Mouse (Mus musculus) cerebellum, adult 11 months (tissue): Measurements from ENCODE around the gene Adamts8.

Source experiments
- DNase-seq: peaks from one replicate; pipeline ENCODE4 v3.0.0; 2022

Adamts8 gene

DNA sequence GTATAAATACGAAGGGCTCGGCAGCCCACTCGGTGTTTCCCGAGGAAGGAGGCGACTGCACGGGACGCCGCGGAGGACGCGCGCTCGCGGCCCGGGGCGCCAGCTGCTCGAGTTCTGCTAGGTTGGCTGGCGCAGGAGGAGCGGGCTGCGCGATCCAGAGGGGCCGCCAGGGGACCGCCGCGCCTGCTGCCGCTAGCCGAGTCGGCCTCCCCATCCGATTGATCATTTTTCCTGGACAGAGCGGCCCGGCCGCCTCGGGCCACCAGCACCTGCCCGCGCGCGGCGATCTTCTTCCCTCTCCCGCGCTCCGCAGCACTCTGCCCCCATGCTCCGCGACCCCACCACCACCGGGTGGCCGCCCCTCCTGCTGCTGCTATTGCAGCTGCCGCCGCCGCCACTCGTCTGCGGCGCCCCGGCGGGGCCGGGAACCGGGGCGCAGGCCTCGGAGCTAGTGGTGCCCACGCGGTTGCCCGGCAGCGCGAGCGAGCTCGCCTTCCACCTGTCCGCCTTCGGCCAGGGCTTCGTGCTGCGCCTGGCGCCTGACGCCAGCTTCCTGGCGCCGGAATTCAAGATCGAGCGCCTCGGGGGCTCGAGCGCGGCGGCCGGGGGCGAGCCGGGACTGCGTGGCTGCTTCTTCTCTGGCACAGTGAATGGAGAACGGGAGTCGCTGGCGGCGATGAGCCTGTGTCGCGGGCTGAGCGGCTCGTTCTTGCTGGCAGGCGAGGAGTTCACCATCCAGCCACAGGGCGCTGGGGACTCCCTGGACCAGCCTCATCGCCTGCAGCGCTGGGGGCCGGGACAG, at the start of gene Adamts8:
TSS of gene Adamts8 (plus strand) at position 51 of the 802 bp plus-strand sequence.
- no peak for DNase-seq

DNA sequence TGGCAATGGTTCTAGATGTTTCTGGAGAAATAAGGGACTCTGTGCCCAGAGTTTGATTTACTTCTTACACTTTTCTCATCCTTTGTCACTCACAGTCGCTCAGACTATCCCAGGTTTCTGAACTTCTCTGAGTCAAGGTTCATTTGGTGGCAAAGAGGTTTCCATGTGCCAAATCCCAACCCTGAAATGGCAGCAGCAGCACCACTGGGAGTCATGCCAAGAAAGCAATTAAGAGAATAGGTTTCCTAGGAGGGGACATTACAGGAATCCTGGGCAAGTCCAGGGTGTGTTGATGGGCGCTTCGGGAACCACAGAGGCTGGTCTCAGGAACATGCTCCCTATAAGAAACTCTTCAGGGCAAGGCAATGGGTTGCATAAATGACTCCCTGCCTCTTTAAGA, 46.7 kb upstream of the Adamts8 start:
- no peak for DNase-seq

- peak; percentile 43 for DNase-seq
Measured at GRCm38 (mm10) chr9:30896752-30897151, 45.6 kb upstream of the Adamts8 start.

GRCm38 (mm10) chr9:30897169-30897568, 45.2 kb upstream of the Adamts8 start:
- no peak for DNase-seq

DNA sequence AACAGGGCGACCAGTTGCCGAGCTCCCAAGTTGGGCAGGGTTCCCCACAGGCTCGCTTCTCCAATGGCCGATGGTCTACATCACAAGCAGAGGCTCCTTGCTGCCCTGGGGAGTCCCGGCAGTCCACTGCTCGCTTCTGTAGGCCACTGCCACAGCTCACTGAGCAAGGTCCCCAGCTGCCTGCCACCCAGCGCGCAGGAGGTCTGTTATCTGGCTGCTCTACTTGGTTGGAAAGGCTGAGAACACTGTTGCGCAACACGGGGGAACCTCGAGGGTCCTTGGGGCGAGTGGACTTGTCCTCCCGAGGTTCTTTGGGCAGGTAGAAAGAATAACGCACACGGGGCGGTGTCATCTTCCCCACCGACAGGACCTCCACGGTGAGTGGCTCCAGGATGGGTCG, 40.2 kb upstream of the Adamts8 start:
- no peak for DNase-seq

DNA sequence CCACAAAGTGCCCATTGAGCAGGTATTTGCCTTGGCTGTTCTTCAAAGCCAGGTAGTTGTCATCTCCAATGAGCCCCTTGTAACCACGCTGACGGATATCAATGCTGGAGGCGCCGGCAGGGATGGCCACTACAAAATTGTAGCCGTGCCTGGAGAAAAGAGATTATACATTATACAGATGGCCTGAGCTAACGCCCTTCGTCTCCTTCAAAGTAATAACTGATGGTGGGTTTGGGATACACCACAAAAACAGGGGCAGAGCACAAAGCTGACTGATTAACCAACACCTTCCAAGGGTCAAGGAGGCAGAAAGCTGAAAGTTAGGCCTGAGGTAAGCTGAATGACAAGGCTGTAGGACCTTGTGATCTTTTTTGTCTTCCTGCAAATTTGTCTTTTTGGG, 39.7 kb upstream of the Adamts8 start:
- no peak for DNase-seq

DNA sequence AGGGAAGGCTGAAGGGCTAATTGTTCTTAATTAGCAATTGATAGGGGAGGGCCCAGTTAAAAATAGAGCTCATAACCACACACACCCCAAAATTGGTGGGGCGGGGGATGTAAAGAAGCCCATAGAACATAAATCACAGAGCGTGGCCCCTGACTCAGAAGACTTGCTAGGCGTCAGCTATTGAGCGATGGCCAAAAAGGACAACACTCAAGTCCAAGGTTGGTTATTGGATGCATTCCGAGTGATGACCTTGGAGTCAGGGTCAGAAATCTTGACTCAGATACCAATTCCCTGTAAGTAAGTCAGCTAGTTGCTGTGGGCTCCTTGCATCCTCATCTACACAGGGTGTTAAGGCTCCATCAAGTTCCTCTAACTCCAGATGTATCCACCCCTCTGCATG, 39.1 kb upstream of the Adamts8 start:
- no peak for DNase-seq

DNA sequence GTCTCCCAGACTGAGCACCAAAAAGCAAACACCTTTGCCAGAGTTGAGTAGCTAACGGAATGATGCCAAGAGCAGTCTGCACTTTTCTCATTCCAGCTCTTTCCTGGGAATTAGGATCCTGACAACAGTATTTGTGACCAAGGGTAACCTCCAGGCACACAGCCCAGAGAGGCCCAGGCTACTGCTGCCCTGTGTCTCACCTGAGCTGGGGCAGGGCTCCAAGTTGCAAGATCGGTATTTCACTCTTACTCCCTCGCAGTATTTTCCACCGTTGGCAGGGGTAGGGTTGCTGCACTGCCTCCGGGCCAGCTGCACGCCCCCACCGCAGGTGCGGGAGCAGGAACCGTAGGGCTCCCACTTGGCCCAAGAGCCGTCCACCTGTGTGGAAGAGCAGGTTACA, 36.5 kb upstream of the Adamts8 start:
- no peak for DNase-seq

DNA sequence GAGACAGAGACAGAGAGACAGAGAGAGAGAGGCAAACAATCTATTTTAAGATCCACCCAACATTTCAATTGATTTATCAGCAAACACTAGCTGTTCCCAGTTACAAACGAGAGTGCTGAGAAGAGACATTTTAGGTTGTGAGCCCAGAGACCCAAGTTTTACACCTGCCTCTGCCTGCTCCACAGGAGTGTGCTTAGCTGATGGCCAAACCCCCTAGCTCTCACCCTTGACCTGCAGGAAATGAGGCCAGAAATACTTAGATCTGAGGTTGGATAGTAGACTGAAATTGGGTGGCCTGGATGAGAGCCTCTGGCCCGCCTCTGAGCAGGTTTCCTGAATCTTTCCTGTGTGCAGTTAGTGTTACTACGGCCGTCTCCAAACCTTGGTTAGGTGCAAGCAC, 35.9 kb upstream of the Adamts8 start:
- no peak for DNase-seq

GRCm38 (mm10) chr9:30907677-30908295, 34.6 kb upstream of the Adamts8 start:
- no peak for DNase-seq

DNA sequence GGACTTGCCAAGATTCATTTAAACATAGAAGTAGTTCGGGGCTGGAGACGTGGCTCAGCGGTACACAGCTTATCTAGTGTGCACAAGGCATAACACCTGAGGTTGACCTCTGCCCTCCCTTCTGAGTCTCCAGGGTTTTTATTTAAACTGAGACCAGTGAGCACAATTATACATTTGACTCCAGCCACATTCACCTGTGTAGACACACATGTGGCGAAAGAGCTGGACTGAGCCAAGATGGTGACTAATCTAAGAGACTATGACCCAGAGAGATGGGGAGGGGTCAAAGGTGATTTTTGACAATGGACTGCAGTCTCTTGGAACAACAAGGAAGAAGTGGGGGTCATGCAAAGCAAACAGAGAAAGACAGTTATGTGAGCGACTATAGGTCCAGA, 34.1 kb upstream of the Adamts8 start:
- DNase-seq = no peak

DNA sequence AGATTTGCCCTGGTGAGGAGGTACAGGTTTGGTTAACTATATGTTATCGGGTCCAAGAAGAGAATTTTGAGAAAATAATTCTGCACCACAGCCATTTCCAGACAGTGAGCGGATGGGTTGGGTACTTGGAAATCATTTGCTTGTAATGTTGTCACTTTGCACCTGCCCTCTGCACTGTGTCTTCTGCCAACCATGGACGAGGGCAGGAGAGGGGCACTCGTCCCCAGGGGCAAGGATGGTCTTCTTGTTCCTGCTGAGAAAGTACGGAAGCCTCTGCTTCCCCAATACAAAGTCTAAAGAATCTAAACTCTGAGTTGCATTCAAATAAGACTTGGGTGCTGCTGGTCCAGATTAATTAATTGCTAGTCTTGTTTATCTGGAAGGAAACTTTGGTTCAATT, 33.4 kb upstream of the Adamts8 start:
- DNase-seq = no peak

- DNase-seq = no peak
Measured at GRCm38 (mm10) chr9:30910491-30910890, 31.9 kb upstream of the Adamts8 start.

- DNase-seq = no peak
Measured at GRCm38 (mm10) chr9:30912161-30912560, 30.2 kb upstream of the Adamts8 start.

- no peak for DNase-seq
Measured at GRCm38 (mm10) chr9:30913429-30913828, 28.9 kb upstream of the Adamts8 start.

DNA sequence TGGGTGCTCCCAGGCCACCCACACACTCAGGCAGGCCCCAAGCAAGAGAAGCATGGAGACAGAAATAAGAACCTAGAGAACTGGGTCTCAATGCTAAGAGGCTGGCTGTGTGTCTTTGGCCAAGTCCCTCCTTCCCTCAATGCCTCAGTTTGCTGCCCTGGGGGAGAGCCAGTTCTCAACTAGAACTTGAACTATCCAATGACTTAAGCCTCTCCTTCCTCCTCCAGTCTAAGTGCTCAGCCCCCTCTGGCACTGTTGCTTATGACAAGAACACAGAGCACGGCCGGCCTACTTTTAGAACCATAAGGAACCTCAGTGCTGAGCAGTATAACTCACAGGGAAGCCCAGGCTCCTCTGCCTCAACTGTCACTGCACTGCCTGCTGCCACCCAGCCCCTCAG, 28.1 kb upstream of the Adamts8 start:
- DNase-seq = no peak

GRCm38 (mm10) chr9:30916266-30916968, 25.9 kb upstream of the Adamts8 start:
- DNase-seq = no peak

- DNase-seq = no peak
Measured at GRCm38 (mm10) chr9:30918466-30919356, 23.7 kb upstream of the Adamts8 start.

DNA sequence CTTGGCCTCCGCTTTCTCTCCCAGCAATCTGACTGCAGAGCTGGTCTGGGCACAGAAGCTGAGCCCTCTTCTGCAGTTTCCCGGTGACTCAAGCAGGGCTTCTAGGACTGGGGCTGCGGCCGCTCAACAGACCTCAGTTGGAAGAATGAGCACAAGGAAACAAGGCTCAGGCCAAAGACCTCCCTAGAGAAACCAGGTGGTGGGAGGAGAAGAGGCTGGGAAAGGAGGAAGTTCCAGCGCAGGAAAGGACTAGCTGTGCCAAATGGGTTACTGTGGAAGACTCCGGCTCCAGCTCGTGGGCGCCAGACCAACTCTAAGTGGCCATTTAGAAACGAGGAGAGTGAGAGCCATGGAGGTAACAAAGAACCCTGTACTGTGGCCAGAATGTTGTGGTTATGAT, 22.7 kb upstream of the Adamts8 start:
- no peak for DNase-seq

- no peak for DNase-seq
Measured at GRCm38 (mm10) chr9:30920736-30921135, 21.6 kb upstream of the Adamts8 start.

GRCm38 (mm10) chr9:30921261-30922103, 20.9 kb upstream of the Adamts8 start:
- no peak for DNase-seq
